23 mouse cellular contexts compared by ENCODE assay signal in the genomic region with DNA sequence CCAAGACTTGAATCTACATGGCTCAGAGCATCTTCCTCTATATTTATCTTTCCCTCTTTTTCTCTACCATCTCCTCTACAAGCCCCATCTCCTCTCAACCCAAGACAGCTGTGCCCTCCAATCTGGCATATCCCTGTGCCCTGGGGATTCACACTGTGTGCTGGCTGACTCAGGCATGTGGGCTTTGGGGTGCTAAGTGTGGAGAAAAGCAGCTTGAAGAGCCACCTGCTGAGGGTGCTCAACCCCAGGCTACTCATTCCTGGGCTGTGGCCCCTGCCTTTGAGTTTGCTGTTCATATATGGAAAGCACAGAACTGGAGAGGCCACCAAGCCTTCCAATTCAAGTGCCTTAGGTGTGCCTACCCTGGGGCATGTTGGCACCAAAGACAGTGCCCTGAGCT.
DNase-seq lines count a peak whose midpoint lies in the region; ATAC-seq and TF ChIP-seq lines count a peak whose summit lies in the region.
"Had no signal": no experiment of that assay in that cellular context is flagged by ENCODE, and none has a peak within 500 bp of the region (broad histone marks: within the 10 kb centered on the region; RNA-seq: fewer than 3 reads in every experiment).

No protein-coding gene starts in this region.

- no peak overlapping the region for H3K9ac ChIP-seq in forebrain, postnatal 0 days
- no peak overlapping the region for H3K9ac ChIP-seq in forebrain, embryonic 11.5 days (ENCODE audit: low read length)
- no peak overlapping the region for H3K9ac ChIP-seq in midbrain, embryonic 16.5 days (ENCODE audit: low read depth, low read length)
- H3K9ac ChIP-seq in forebrain, embryonic 14.5 days (ENCODE audit: low read length): no peak overlapping the region
- H3K9ac ChIP-seq: heart, embryonic 15.5 days; limb, embryonic 12.5 days; liver, embryonic 13.5 days; lung, embryonic 15.5 days had no signal

- DNase-seq in forebrain, postnatal 0 days: peak; percentile 27
- no peak for DNase-seq in forebrain, embryonic 11.5 days (ENCODE audit: low spot score)
- peak; percentile 54 to 66 for DNase-seq in frontal cortex, postnatal 36 days (ENCODE audit: low spot score in 2 of 2)
- peak; percentile 51 to 54 for DNase-seq in left cerebral cortex, adult 2 months (ENCODE audit: extremely low spot score in 1 of 2, low spot score in 2 of 2)
- DNase-seq in right cerebral cortex, postnatal 14 days: peak; percentile 39
- no peak for DNase-seq in gastrocnemius, adult 2 months
- DNase-seq in forebrain, embryonic 14.5 days (ENCODE audit: low spot score): no peak
- DNase-seq: adrenal gland, adult 8-10 months; cerebellum, adult 11 months; cerebellum, postnatal 25 days; heart, adult 18-20 months; kidney, adult 18-20 months; kidney, postnatal 14 days; liver, embryonic 13.5 days; midbrain, embryonic 14.5 days; thymus, postnatal 4 days had no signal

- no peaks in the 10 kb centered on the region for H3K9me3 ChIP-seq in forebrain, postnatal 0 days (ENCODE audit: low read length)
- no peaks in the 10 kb centered on the region for H3K9me3 ChIP-seq in forebrain, embryonic 11.5 days (ENCODE audit: control insufficient read depth, low read length)
- H3K9me3 ChIP-seq in midbrain, embryonic 16.5 days (replicated peaks; ENCODE audit: control insufficient read depth, low read length, poor library complexity, severe bottlenecking): no peaks in the 10 kb centered on the region
- no peaks in the 10 kb centered on the region for H3K9me3 ChIP-seq in forebrain, embryonic 14.5 days (replicated peaks; ENCODE audit: control insufficient read depth, low read length)
- H3K9me3 ChIP-seq: heart, embryonic 15.5 days; hindbrain, embryonic 10.5 days; limb, embryonic 12.5 days; liver, embryonic 13.5 days; lung, embryonic 15.5 days had no signal

- no peak overlapping the region; the same call in 1 of the 2 replicates for H3K27ac ChIP-seq in forebrain, postnatal 0 days (ENCODE audit: low read depth, low read length)
- no peak overlapping the region for H3K27ac ChIP-seq in forebrain, embryonic 11.5 days (ENCODE audit: low read depth, low read length)
- peak overlapping the region; percentile 19; the same call in 1 of the 2 replicates for H3K27ac ChIP-seq in left cerebral cortex, adult 2 months
- H3K27ac ChIP-seq in gastrocnemius, adult 2 months: no peak overlapping the region
- H3K27ac ChIP-seq in midbrain, embryonic 16.5 days (ENCODE audit: low read length): no peak overlapping the region
- no peak overlapping the region for H3K27ac ChIP-seq in forebrain, embryonic 14.5 days (ENCODE audit: low read depth, low read length)
- H3K27ac ChIP-seq: heart, embryonic 15.5 days; hindbrain, embryonic 10.5 days; limb, embryonic 12.5 days; liver, embryonic 13.5 days; lung, embryonic 15.5 days had no signal

- no peak overlapping the region for H3K4me2 ChIP-seq in forebrain, postnatal 0 days (ENCODE audit: low read depth)
- no peak overlapping the region for H3K4me2 ChIP-seq in forebrain, embryonic 11.5 days (ENCODE audit: low read depth, low read length, severe bottlenecking)
- H3K4me2 ChIP-seq in midbrain, embryonic 16.5 days (ENCODE audit: low read length): no peak overlapping the region
- no peak overlapping the region for H3K4me2 ChIP-seq in forebrain, embryonic 14.5 days (ENCODE audit: low read length)
- H3K4me2 ChIP-seq: heart, embryonic 15.5 days; limb, embryonic 12.5 days; liver, embryonic 13.5 days; lung, embryonic 15.5 days had no signal

- H3K4me3 ChIP-seq in forebrain, postnatal 0 days (ENCODE audit: low read depth, low read length): no peak overlapping the region
- H3K4me3 ChIP-seq in forebrain, embryonic 11.5 days (ENCODE audit: low read depth, low read length): no peak overlapping the region
- H3K4me3 ChIP-seq in left cerebral cortex, adult 2 months: no peak overlapping the region
- H3K4me3 ChIP-seq in gastrocnemius, adult 2 months: no peak overlapping the region
- H3K4me3 ChIP-seq in midbrain, embryonic 16.5 days (ENCODE audit: low read depth, low read length): no peak overlapping the region
- H3K4me3 ChIP-seq in forebrain, embryonic 14.5 days (ENCODE audit: low read depth, low read length): no peak overlapping the region
- H3K4me3 ChIP-seq: erythroblast, embryonic 14.5 days; heart, embryonic 15.5 days; hindbrain, embryonic 10.5 days; limb, embryonic 12.5 days; liver, embryonic 13.5 days; lung, embryonic 15.5 days had no signal

- intact Hi-C loops in left cerebral cortex, adult 2 months (cut with DNase I): no loop called here
- intact Hi-C loops in gastrocnemius, adult 2 months (cut with DNase I): no loop called here

- no peaks in the 10 kb centered on the region for H3K4me1 ChIP-seq in forebrain, postnatal 0 days (ENCODE audit: insufficient read depth)
- no peaks in the 10 kb centered on the region for H3K4me1 ChIP-seq in forebrain, embryonic 11.5 days (replicated peaks; ENCODE audit: control insufficient read depth, insufficient read depth, low read length)
- H3K4me1 ChIP-seq in midbrain, embryonic 16.5 days (ENCODE audit: control insufficient read depth, insufficient read depth, low read length): no peaks in the 10 kb centered on the region
- H3K4me1 ChIP-seq in forebrain, embryonic 14.5 days (ENCODE audit: control insufficient read depth, insufficient read depth, low read length): no peaks in the 10 kb centered on the region
- H3K4me1 ChIP-seq: heart, embryonic 15.5 days; hindbrain, embryonic 10.5 days; limb, embryonic 12.5 days; liver, embryonic 13.5 days; lung, embryonic 15.5 days had no signal

- ATAC-seq in forebrain, postnatal 0 days: peak; percentile 63
- ATAC-seq in forebrain, embryonic 11.5 days (replicated peaks; ENCODE audit: low FRiP score): no peak
- ATAC-seq in midbrain, embryonic 16.5 days: no peak
- ATAC-seq in forebrain, embryonic 14.5 days: no peak
- ATAC-seq: forebrain, embryonic 16.5 days had no signal

- no peak for TF ChIP-seq CTCF in forebrain, postnatal 0 days (IDR thresholded peaks at IDR 0.05; ENCODE audit: low read depth)
- TF ChIP-seq CTCF in left cerebral cortex, adult 2 months (IDR thresholded peaks at IDR 0.05): no peak; the same call in 1 of the 2 replicates
- TF ChIP-seq CTCF in gastrocnemius, adult 2 months (IDR thresholded peaks at IDR 0.05): no peak

- H3K27me3 ChIP-seq in forebrain, postnatal 0 days (ENCODE audit: insufficient read depth, low read length): no peaks in the 10 kb centered on the region
- no peaks in the 10 kb centered on the region; the same call in 1 of the 2 replicates for H3K27me3 ChIP-seq in forebrain, embryonic 11.5 days (ENCODE audit: control insufficient read depth, insufficient read depth, low read length)
- no peaks in the 10 kb centered on the region for H3K27me3 ChIP-seq in midbrain, embryonic 16.5 days (ENCODE audit: control insufficient read depth, insufficient read depth, low read depth, low read length)
- H3K27me3 ChIP-seq in forebrain, embryonic 14.5 days (replicated peaks; ENCODE audit: control insufficient read depth, insufficient read depth, low read length): no peaks in the 10 kb centered on the region
- H3K27me3 ChIP-seq: heart, embryonic 15.5 days; limb, embryonic 12.5 days; liver, embryonic 13.5 days; lung, embryonic 15.5 days had no signal

- H3K36me3 ChIP-seq in forebrain, postnatal 0 days (ENCODE audit: insufficient read depth): no peaks in the 10 kb centered on the region
- no peaks in the 10 kb centered on the region for H3K36me3 ChIP-seq in forebrain, embryonic 11.5 days (ENCODE audit: control insufficient read depth, insufficient read depth, low read length)
- H3K36me3 ChIP-seq in midbrain, embryonic 16.5 days (ENCODE audit: control insufficient read depth, insufficient read depth, low read length): no peaks in the 10 kb centered on the region
- H3K36me3 ChIP-seq in forebrain, embryonic 14.5 days (ENCODE audit: control insufficient read depth, insufficient read depth, low read length): no peaks in the 10 kb centered on the region
- H3K36me3 ChIP-seq: heart, embryonic 15.5 days; hindbrain, embryonic 10.5 days; limb, embryonic 12.5 days; liver, embryonic 13.5 days; lung, embryonic 15.5 days had no signal

Comparison
In these comparisons a context has a peak if more than half of its experiments do, and no peak if none do; other contexts are left out.
1. DNase-seq: peak in forebrain, postnatal 0 days (single experiment), frontal cortex, postnatal 36 days (2 of 2), left cerebral cortex, adult 2 months (2 of 2) and right cerebral cortex, postnatal 14 days (single experiment); none in forebrain, embryonic 11.5 days (single experiment), gastrocnemius, adult 2 months (single experiment) and forebrain, embryonic 14.5 days (single experiment).